Mouse (Mus musculus): ENCODE measurements at regions not wholly inside any gene's neighbourhood (a gene's known extent, or its start where the extent isn't known, plus 50 kb on each side); places are given as distances from the start of the nearest gene placed in this dataset.

DNA sequence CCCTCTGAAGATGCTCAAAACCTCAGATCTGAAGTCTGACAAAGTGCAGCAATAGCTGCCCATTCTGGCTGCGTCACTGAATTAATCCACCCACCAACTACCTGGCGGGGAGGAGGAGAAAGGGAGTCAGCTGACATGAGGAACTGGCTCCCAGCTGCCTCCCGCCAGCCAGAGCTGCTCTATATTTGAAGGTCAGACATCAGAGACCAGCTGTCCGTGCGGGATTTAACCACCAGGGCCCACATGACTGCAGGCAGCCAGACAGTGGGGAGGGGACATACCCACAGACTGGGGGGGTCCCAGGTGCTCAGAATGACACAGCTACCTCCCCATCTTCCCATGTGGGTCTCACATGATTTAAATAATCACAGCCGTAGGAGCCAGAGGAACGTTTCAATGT is 94.8 kb upstream of the Aldh1b1 start:
- DNase-seq = no peak

DNA sequence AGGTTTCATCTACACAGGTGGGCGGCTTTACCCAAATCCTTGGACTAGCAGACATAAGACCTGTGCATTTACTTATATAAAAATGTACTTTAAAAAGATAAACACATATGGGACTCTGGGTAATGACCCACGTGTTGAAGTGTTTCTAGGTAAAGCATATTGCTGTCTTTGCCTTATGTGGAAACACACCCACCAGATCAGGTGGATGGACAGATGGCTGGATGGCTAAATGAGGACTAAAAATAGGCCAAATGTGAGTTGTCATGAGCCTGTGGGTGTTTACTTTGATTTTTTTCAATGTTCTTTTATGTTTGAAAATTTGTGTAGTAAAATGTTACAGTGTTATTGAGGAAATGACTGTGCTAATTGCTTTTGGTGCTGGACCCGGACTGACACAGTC is 99.2 kb upstream of the Aldh1b1 start:
- DNase-seq = no peak

GRCm38 (mm10) chr4:45695239-45695638 is 103.6 kb upstream of the Aldh1b1 start:
- DNase-seq = no peak

DNA sequence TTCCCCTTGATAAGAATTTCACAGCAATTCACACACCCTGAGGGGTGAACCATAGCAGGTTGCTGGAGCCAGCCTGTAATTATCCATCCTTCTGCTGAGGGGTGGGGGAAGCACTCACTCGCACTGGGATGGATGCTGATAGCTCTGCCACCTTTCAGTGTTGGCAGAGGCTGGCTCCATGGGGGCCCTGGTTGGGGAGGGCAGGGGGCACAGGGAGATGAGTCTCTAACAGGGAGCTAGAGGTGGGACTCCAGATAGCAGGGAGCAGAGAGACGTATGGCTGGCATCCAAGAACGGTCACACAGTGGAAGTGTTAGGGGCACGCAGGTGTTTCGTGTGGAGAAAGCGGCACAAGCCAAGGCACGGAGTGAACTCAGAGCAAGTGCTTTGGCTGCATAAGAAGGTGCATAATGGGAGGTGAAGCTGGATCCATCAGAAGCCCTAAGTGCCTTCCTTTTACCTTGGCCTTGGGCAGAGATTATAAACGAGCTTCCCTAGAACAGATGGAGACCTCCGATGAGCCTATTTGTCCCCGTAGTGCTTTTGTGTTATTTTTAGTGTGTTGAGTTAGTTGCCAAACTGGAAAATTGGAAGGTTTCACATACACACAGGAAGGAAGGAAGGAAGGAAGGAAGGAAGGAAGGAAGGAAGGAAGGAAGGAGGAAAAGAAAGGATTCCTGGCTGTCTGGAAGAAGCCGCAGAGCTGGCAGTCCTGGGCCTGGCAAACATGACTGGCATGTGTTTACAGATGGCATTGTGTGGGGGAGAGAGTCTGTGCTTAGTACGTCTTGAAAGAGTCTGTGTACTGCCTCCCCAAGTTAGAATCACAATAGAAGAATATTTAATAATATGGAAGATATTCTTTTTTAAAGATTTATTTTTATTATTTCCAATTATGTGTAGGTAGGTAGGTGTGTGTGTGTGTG is 108.6 kb upstream of the Aldh1b1 start:
- no peak for DNase-seq

DNA sequence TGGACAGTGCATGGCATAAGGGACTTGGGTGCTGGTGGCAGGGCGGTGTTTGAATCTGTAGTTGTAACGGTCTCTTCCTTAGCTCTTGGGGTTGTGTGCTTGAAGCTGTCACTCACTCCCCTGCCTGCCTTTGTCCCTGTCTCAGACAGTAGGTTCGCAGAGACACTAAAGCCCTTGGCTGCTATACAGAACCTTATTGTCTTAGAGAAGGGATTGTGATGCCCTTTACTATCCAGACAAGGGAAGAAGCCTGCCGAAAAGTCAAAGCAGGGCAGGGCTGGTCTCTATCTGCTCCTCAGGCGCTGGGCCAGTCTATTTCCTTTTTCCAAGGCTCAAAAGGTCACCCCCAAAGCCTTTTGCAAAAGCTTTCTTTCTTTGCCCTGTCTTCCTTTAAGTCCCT is 109.2 kb upstream of the Aldh1b1 start:
- no peak for DNase-seq

GRCm38 (mm10) chr4:45688233-45688632 is 110.6 kb upstream of the Aldh1b1 start:
- no peak for DNase-seq

GRCm38 (mm10) chr4:45685031-45685430 is 113.8 kb upstream of the Aldh1b1 start:
- DNase-seq = no peak

DNA sequence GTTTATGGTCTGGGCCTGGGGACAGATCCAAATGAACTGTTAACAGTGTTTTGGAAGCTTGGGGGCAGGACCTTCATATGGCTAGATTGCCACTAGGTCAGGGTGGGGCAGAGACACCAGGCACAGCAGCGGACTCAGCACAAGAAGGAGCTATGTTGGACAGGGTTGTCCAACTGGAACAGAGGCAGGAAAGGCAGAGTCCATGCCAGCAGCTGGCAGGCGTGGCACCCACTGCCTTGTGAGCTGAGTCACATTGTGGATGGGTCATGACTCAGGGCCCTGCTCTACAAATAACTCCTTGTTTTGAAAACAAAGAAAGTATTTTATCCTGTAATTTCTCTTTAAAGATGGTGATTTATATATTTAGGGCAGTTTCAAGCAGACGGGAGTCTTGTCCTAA is 115.6 kb upstream of the Aldh1b1 start:
- DNase-seq = no peak

GRCm38 (mm10) chr4:45682746-45683145 is 116.1 kb upstream of the Aldh1b1 start:
- DNase-seq = no peak

DNA sequence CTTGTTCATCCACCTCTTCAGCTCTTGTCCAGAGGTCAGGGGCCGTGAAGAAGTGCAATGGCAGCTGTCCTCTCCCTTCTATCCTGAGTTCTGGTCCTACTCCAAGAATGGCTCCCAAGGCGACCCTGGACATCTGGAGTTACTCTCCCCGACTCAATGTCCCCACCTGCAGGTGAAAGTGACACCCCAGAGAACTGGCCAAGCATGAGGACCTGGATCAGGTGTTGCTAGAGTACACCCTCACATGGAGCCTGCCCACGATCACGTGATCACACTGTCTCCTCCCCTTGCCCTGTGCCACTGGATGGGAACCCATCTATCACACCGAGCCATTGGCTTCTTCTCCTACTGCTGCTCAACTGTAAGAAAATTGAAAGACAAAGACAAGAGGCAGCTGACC is 122.7 kb upstream of the Aldh1b1 start:
- DNase-seq = no peak

DNA sequence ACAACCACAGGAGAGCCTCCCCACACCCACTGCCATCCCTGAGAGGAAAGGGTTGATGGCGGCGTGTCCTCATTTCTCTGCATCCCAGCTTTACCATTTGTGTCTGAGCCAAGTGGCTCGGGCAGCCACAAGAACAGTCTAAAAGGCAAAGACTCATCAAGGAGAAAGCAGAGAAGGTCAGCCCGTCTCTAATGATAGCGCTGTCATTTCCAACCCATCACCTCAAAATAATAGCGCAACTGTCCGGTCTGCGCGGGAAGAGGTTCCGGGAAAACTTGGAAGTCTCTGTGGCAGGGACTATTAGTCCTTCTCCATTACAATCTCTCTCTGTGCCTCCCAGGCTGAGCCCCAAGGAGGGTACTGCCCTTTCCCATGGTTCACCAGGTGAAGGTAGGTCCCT is 124.5 kb upstream of the Aldh1b1 start:
- DNase-seq = no peak

DNA sequence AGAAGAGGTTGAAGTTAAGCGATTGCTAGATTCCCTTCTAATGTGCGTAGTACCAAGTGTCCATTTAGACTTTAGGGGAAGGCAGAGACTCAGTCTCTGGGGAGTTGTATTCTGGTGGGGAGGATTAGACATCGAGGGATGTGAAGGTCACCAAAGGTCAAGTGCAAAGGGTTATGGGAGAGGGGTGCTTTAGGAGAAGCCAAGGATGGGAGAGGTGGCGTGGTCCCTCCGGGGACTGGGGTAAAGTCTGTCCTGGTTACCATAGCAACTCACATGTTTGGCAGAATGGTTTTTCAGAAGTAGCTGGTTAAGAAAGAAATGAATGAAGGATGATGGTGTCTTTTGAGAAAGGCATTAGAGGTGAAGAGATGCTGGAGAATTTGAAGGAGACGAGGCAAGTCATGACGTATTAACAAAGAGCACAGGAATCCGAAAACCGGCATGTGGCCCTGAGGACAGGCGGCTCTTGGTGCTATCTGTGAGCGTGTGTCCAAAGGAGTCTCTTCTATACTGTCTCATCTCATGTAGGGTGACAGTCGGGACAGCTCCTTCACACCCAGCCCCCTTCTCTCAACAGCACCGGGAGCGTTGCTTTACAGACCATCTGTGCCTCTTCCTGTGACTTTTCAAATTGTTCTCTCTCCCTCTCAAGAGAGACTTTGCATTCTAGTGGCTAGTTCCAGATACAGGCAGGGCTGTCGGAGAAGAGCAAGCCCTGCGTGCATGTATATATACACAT is 125.6 kb upstream of the Aldh1b1 start:
- no peak for DNase-seq

DNA sequence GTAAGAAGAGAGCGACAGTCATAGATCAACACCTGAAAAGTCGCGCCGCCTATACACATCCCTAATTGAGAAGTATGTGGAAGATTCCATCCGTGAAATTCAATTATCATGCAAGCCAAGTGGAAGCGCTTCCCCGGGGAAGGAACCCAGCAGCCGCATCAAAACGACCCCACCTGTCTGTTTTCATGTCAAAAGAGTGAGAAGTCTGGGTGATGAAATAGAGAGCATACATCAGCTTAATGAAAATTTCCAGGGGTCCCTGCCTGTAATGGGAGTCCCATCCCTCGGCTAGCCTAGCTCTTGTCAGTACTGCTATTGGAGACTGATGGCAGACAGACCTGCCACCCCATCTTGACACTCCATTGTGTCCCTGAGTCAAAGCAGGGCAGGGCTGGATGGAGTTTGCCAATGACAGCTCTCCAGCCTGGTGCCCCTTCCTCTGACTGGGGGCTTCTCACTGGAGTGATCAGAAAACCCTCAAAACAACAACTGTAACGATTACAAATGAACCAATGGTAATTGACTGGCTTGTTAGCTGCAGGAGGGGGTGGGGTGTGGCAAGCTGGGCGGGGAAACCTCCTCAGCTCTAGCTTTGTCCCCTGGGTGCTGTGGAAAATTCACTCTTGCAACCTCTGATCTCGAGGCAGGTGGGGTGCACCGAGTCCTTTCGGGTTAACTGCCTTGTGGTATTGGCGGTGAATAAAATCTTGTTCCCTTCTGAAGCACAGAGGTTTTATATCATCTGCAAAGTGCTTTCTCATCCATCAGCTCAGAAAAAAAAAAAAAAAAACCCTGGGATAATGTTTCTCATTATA is 126.4 kb upstream of the Aldh1b1 start:
- DNase-seq = peak; percentile 49

DNA sequence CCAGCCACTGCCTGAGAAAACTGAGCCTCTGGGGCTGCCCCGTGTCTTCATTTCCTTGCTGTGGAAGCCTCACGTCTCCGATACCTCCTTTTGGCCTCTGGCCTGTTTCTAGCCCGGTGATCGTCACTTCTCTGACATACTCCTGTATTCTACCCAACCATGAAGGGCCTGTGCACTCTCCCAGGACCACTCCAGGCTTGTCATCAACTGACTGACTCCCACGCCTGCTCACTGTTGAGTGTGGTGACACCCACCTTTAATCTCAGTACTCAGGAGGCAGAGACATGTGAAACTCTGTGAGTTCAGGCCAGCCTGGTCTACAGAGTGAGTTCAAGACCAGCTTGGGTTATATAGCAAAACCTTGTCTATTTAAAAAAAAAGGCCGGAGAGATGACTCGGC is 132.1 kb upstream of the Shb start:
- no peak for DNase-seq

GRCm38 (mm10) chr4:45657350-45657978 is 125.2 kb upstream of the Shb start:
- DNase-seq = no peak

DNA sequence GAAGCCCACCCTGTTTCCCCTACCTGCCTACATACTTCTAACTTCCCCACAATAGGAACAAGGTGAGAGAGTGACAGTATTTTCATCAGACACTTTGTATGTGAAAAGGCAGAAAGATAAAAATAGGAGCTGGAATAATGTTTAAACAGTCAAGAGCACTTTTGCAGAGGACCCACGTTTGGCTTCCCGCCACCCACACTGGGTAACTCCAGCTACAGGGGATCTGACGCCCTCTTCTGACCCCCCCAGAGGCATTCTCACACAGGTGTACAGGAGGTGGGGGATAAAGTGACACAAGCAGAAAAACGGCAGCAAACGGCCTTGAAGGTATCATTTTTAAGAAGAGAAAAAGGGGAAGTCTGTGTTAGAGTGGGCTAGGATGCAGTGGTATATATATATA is 123.5 kb upstream of the Shb start:
- no peak for DNase-seq

GRCm38 (mm10) chr4:45654804-45655155 is 122.5 kb upstream of the Shb start:
- DNase-seq = no peak

DNA sequence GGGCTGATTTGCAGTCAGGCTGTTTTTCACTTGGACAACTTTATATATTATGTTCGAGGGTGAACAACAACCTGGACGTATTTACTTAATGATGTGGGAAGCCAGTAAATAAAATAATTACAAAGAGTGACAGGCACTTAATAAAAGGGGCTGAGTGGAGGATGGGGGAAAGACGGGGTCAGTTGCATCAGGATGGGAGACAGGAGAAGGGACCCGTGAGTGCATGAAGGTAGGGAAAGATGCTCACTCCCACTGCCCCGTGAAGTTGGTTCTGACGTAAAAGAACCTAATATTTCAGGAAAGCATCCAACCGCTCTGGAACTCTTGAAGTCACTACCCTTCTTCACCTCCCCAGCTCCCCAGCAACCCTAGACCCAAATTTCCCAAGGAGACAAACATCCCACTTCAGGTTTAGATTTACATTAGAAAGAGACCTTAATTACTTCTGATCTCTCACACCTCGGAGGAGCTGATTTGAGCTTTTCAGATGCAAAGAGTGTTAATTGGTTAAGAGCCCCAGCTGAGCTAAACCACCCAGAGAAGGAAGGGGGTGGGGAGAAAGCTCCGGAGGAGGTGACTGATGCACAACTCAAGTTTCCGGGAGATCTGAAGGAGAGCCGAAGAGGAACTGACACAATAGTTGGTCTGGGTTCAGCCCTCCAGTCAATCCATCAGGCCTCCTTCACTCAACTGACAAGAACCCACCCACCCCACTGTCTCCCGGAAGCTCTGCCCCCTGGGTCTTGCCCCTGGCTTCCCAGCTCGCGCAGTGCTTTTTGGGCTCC is 121.9 kb upstream of the Shb start:
- DNase-seq = peak; percentile 56

DNA sequence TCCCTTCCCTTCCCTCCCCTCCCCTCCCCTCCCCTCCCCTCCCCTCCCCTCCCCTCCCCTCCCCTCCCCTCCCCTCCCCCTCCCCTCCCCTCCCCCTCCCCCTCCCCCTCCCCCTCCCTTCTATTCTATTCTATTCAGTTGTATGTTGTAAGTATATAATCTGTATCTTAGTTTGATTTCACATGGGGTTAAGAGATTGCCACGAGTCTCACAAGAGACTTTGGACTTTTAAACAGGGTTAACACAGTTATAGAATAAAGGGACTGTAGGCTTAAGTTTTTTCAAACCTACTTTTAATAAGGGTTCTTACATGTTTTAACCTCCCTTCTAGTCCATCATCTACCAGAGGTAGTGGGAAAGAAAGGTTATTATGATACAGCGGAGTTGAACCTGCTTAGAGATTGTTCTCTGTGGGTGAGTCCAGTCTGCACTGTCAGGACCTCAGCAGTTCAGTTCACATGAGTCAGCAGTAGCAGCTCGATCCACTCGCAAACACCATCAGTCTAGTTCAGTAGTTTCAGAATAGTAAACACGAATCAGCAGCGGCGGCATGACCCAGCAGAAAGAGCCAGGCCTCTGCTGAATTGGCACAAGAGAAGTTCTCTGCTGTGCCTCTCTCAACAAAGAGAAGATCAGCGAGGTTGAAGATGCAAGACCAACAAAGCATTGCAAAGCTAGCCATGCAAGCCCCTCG is 116.8 kb upstream of the Shb start:
- no peak for DNase-seq

DNA sequence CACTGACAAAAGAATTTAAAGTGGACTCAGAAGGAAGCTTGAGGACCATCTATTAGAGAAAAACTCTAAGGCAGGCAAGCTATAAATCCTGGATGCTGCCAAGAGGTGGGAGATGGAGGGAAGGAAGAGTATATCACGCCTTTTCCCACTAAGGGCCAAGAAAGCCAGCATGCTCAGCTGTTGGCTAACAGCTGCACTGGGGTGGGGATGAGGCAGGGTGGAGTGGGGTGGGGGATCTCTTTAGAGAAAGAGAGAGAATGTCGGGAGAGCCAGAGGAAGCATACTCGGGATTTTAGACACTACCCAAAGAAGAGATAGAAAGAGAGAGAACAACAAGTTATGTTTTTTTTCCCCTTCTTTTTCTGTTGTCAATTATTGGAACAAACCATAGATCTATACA is 115.2 kb upstream of the Shb start:
- DNase-seq = no peak

DNA sequence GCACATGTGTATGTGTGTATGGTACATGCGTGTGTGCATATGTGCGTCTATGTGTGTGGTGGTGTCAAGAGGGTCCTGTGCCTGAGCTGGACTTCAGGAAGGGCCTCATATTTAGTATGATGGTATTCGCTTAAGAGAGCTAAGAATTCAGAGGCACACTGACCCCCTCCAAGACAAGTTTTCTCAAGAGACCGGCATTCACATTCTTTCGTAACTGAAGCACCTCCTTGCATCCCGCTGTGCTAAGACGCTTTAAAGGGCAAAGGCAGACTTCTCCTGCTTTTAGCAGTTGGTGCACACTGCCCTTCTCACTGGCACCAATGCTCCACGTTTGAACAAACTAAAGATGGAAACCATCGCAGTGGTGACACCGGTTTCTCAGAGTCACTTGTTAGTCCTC is 110.3 kb upstream of the Shb start:
- DNase-seq = no peak

DNA sequence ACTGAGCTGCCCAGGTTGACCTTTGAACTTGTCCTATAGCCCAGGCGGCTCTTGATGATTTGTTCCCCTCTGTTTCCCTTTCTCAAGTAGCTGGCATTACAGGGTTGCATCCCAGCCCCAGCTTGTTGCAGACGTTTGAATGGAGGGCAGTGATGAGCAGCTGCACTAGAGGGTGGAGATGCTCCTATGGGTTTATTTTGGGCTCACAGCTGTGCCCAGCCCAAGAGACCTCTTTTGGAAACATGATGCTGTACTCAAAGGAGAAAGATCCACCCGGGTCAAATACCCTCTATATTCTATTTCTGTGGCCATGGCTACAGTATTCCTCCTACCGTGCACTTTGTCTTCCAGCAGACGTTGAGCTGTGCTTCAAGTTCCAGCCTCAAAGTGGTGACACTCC is 109.0 kb upstream of the Shb start:
- DNase-seq = no peak

All from thymus, postnatal 14 days (tissue).